Mouse (Mus musculus) erythroblast, embryonic 14.5 days (primary cell): ENCODE results near the gene Kansl1.

Source experiments
- GATA1 ChIP-seq: IDR thresholded peaks from 2 replicates; pipeline ENCODE4 v1.6.1; 2012; ENCODE audit warnings: low read length, inconsistent platforms, mixed read lengths
- TAL1 ChIP-seq: IDR thresholded peaks from 3 replicates; pipeline ENCODE4 v1.6.1; 2012; ENCODE audit warnings: low read length, inconsistent platforms, mixed read lengths

GRCm38 (mm10) chr11:104376291-104376690 lies 92.4 kb downstream of the Kansl1 start:
- TF ChIP-seq TAL1, result no peak
- TF ChIP-seq GATA1, result no peak
